Mouse (Mus musculus) mouse embryonic stem cell (cell line): Measurements from ENCODE around the gene Gm40460.

Source experiments
- in situ Hi-C, 2 experiments: fragments of 300-500 bp; cut with MboI; formaldehyde crosslinking; loops; 1 replicate in 1 of 2; 3 replicates in 1 of 2; pipeline ENCODE4 v1.14.3; 2019 to 2020; ENCODE audit warnings: low sequenced_read_pairs in 2 of 2, low pct_unique_long_range_greater_than_20kb in 1 of 2, mixed read lengths in 1 of 2; ENCODE audit not compliant: unreplicated experiment in 1 of 2

The Gm40460 gene

DNA sequence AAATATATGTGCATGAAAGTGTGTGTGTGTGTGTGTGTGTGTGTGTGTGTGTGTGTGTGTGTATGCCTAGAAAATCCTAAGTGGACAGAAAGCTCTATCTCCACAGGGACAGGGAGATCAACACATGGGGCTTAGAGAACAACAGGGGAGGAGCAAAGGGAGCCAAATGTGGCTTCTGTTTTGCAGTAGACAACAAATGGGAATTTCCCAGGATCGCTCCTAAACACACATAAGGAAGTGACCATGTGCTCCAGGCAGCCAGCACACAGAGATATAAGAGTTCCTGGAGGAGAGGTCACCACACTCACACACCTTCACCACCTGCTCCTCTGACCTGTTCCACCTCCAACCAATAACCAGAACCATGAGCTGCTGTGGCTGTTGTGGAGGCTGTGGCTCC, 39.8 kb downstream of the Gm40460 start, which contains the start of gene Krtap5-3:
TSS of gene Krtap5-3 (plus strand) at position 301 of the 400 bp plus-strand sequence.
- in situ Hi-C loops = loop anchor here in 1 of 2 experiments (25.0 kb wide), 1 partner anchor 1036 kb away; no protein-coding TSS in a partner anchor

DNA sequence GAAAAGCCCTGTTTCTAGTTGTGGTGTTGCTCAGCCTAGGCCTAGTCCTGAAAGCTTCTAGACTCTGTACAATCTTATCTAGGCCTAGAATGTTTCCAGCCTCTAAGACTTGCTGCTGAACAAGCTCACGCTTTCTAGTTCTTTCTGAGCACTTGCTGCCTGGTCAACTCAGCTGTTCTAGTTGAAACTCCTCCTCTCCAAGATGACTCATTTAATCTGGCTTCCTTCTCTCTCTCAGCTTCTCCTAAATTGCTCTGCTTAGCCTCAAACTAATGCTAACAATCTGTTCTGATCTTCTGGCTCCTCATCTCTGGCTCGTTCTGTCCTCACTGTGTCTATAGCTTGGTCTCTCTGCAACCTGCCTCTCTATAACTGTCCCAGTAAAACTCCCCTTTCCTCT, 42.1 kb downstream of the Gm40460 start:
- in situ Hi-C loops = no loop called here
